Mouse (Mus musculus) large intestine, adult 2 months (tissue): ENCODE data around the gene Urm1. TPM values are rescaled to one million over a fixed set of nuclear protein-coding genes. Genes with fewer than 3 reads are reported as not detected.

Source experiments
- DNase-seq: peaks from one replicate; pipeline ENCODE4 v3.0.0-alpha.2; 2012; ENCODE audit warnings: low read depth, low spot score
- WGBS: fragments of 180-500 bp; shearing (Covaris S2); methylation state at CpG from one replicate; pipeline ENCODE4 v1.1.7; 2018; 5-methylcytosine and 5-hydroxymethylcytosine counted together
- polyA plus RNA-seq: library from polyadenylated mRNA; depleted of rRNA; stranded (reverse); fragments of >200 nt; gene quantifications from 2 replicates; pipeline ENCODE4 v1.2.3, GENCODE M21; 2012

Urm1 gene
- polyA plus RNA-seq, 1 experiment = 45.5 TPM

- WGBS = under 1% methylated on average over 48 of the region's 48 CpGs
Measured at GRCm38 (mm10) chr2:29826926-29827708, 7.2 kb downstream of the Urm1 start.

GRCm38 (mm10) chr2:29827709-29828024 is 7.8 kb downstream of the Urm1 start:
- WGBS = 0% methylated on average over 12 of the region's 12 CpGs
- no peak for DNase-seq

More at GRCm38 (mm10) chr2:29826926-29827708, 7.2 kb downstream of the Urm1 start:
- peak; percentile 94 for DNase-seq

GRCm38 (mm10) chr2:29831106-29831505 is 11.2 kb downstream of the Urm1 start:
- 90% methylated on average over 4 of the region's 4 CpGs for WGBS
- no peak for DNase-seq

- WGBS = 94% methylated on average over 5 of the region's 5 CpGs
- DNase-seq = no peak
Measured at GRCm38 (mm10) chr2:29833796-29834195, 13.9 kb downstream of the Urm1 start.

GRCm38 (mm10) chr2:29835391-29835899 is 15.6 kb downstream of the Urm1 start:
- no peak for DNase-seq
- WGBS = 87% methylated on average over 2 of the region's 2 CpGs

GRCm38 (mm10) chr2:29839460-29839859 is 19.6 kb downstream of the Urm1 start:
- no peak for DNase-seq
- 70% methylated on average over 4 of the region's 4 CpGs for WGBS

- 78% methylated on average over 9 of the region's 9 CpGs for WGBS
Measured at GRCm38 (mm10) chr2:29843231-29844105, 23.6 kb downstream of the Urm1 start.

GRCm38 (mm10) chr2:29844115-29844514 is 24.2 kb downstream of the Urm1 start:
- WGBS = 94% methylated on average over 2 of the region's 2 CpGs
- DNase-seq = no peak

More at GRCm38 (mm10) chr2:29843231-29844105, 23.6 kb downstream of the Urm1 start:
- DNase-seq = no peak

GRCm38 (mm10) chr2:29844661-29845060 is 24.8 kb downstream of the Urm1 start:
- no peak for DNase-seq
- WGBS = 83% methylated on average over 3 of the region's 3 CpGs

GRCm38 (mm10) chr2:29845636-29846035 is 25.8 kb downstream of the Urm1 start:
- DNase-seq = no peak
- 77% methylated on average over 25 of the region's 25 CpGs for WGBS

GRCm38 (mm10) chr2:29846061-29846853 is 26.4 kb downstream of the Urm1 start:
- WGBS = 57% methylated on average over 47 of the region's 47 CpGs
- no peak for DNase-seq

- 72% methylated on average over 3 of the region's 3 CpGs for WGBS
- DNase-seq = no peak
Measured at GRCm38 (mm10) chr2:29846911-29847310, 27.0 kb downstream of the Urm1 start.

GRCm38 (mm10) chr2:29849041-29849440 is 29.2 kb downstream of the Urm1 start:
- DNase-seq = no peak
- WGBS = 56% methylated on average over 8 of the region's 8 CpGs

- 45% methylated on average over 5 of the region's 5 CpGs for WGBS
Measured at GRCm38 (mm10) chr2:29849841-29850480, 30.1 kb downstream of the Urm1 start.

GRCm38 (mm10) chr2:29852957-29853485 is 33.1 kb downstream of the Urm1 start:
- no peak for DNase-seq
- 36% methylated on average over 4 of the region's 4 CpGs for WGBS

More at GRCm38 (mm10) chr2:29849841-29850480, 30.1 kb downstream of the Urm1 start:
- no peak for DNase-seq

- 27% methylated on average over 5 of the region's 5 CpGs for WGBS
- DNase-seq = no peak
Measured at GRCm38 (mm10) chr2:29853736-29854135, 33.9 kb downstream of the Urm1 start.

- DNase-seq = no peak
- WGBS = 77% methylated on average over 10 of the region's 10 CpGs
Measured at GRCm38 (mm10) chr2:29855585-29856210, 35.8 kb downstream of the Urm1 start.

GRCm38 (mm10) chr2:29856451-29857260 is 36.8 kb downstream of the Urm1 start:
- no peak for DNase-seq
- WGBS = 41% methylated on average over 19 of the region's 19 CpGs
